Mouse (Mus musculus) CH12.LX (cell line): ENCODE data around the gene Foxs1.

ENCODE experiments used
- EP300 ChIP-seq: IDR thresholded peaks from 2 replicates; pipeline ENCODE4 v1.6.1; 2011; ENCODE audit warnings: low read length, improper control_type of control experiment
- POLR2A ChIP-seq: IDR thresholded peaks from 2 replicates; pipeline ENCODE4 v1.6.1; 2011; ENCODE audit warnings: low read depth, mild to moderate bottlenecking, improper control_type of control experiment, low read length

DNA sequence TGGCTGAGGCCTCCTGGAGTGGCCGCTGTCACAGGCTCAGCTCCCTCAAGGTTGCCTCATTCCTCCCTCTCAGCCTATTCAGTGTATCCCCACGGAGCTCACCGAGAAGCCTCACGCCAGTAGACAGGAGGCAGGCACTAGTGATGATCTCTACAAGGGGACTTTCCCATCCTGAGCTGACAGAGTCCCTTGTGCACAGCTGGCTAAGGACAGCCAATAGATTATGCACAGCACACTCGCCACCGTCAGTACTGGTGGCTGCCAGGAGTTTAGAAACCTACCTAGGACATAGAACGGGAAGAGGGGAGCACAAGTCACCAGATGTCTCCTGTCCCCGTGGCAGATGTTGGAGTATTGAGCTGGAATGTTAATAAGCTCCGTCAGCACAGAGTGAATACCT is 15.3 kb downstream of the Foxs1 start:
- TF ChIP-seq POLR2A (no peak), EP300 (no peak; the same call in 1 of the 2 replicates)
